Mouse (Mus musculus) thymus, adult 18-20 months (tissue): ENCODE measurements at regions not wholly inside any gene's neighbourhood (a gene's known extent, or its start where the extent isn't known, plus 50 kb on each side); places are given as distances from the start of the nearest gene placed in this dataset.

Experiments
- DNase-seq, 2 experiments: peaks; one replicate each; pipeline ENCODE4 v3.0.0; 2022; ENCODE audit warnings: mixed read lengths in 2 of 2

- no peak for DNase-seq
These were observed 68.0 kb upstream of the Rbm24 start for GRCm38 (mm10) chr13:46350075-46350747.

- no peak for DNase-seq
These were observed 62.9 kb upstream of the Rbm24 start for GRCm38 (mm10) chr13:46355306-46355705.

GRCm38 (mm10) chr13:46355975-46356374, 62.3 kb upstream of the Rbm24 start:
- DNase-seq = no peak

DNA sequence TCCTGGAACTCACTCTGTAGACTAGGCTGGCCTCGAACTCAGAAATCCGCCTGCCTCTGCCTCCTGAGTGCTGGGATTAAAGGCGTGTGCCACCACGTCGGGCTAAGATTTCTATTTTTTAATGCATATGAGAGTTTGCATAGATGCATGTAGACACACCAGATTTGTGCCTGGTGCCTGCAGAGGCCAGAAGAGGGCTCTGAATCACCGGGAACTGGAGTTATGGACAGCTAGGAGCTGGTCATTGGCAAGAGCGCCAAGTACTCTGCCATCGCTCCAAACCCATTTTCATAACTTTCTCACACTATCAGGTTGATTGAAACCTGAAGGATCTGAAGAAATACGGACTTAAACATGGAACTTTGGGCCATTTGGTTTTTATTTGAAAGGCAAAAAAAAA, 61.2 kb upstream of the Rbm24 start:
- DNase-seq = no peak

DNA sequence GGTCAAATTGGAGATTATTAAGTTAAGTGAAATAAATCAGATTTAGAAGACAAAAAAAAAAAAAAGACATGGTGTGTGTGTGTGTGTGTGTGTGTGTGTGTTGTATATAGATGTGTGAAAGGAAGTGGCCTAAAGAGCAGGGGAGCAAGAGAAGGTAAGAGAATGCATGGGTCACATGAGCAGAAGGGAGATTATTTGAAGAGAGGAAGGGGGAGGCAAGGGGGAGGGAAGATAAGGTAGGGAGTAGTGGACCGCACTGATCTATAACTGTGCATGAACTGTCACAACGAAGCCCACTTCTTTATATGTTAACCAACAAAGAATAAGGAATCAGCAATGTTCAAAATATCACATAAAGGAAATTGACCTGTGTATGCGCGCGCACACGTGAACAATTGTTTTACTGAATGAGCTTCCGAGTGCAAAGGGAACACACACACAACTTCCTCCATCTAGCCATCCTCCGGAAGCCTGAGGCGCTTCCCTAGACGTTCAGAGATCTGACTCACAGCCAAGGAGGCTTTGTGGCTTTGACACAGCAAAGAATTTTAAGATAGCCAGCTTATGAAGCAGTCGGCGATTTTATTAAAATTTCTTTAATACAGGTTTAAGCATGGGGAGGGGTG, 57.6 kb upstream of the Rbm24 start:
- peak in 1 of 2 experiments; percentile 34 for DNase-seq

DNA sequence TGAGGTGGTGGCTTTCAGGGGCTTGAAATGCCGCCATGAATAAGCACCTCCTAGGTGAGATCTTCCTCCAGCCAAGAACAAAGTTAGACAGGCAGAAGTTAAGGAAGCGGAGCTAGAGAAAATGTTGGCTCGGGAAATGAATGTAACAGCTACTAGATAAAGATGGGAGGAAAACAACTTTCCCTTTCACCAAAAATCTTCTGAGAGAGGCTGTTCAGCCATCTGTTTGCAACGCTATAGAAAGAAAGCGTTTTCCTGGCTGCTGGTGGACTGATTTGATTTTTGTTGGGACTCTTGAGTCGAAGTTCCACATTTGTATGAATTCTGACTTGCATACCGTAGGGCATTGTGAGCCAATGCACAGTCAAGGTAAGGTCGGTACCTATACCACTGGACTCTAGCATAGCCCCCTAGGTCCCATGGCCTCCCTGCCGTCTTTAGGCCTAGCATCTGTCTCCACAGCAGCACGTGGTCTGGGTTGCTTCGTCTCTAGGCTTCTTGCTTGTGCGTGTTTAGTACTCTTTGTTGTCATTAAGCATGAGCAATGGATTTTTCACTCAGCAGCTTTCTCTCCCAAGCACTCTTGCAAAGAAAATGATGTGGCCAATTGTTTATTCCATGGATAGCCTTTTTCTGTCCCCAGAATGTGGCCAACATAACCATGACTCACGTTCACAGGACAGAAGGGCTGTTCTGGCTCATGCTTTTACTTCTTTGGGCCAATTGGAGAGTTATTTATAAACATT, 54.6 kb upstream of the Rbm24 start:
- no peak for DNase-seq

DNA sequence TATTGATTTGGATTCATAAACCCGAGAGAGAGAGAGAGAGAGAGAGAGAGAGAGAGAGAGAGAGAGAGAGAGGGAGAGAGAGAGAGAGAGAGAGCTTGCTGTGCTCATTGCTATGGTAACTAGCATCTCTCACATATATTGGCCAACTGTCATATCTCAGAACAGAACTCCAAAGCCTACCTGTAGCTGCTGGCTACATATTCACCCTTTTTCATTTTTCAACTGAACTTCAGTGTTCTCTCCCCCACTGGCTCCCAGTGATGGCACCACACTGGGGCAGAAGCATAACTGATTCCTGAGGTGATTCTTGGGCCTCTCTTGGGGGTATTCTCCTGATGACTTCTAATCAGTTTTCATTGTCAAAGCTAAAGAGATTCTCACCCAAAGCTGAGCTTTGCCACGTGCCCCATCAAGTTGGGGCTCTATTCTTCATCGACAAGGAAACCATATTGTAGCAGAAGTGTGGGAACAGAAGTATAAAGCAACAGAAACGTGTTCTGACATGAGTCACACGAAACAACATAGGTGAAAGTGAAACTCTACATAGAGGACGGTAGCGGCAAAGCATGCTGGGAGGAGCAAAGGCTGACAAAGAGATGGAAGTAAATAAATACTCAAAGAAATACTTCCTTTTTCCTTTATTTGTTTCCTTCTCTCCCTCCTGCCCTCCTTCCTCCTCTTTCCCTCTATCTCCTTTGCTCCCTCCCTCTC, 53.9 kb upstream of the Rbm24 start:
- no peak for DNase-seq

- no peak for DNase-seq
These were observed 52.9 kb upstream of the Rbm24 start for GRCm38 (mm10) chr13:46365292-46365691.
